Mouse (Mus musculus): ENCODE measurements around the gene Gm21822.
"Not testable (repeated sequence)": the region's sequence is repeated elsewhere in the genome, so short reads cannot be mapped to it uniquely, and the experiment has no call there.

GRCm38 (mm10) chrY:18654182-18654581, at the start of gene Gm21822:
- TF ChIP-seq CTCF, EP300 (IDR thresholded peaks at IDR 0.05): not testable (repeated sequence)
